Mouse (Mus musculus): ENCODE data around the gene Cd86. TPM values are rescaled to one million over a fixed set of nuclear protein-coding genes. Genes with fewer than 3 reads are reported as not detected.

Gene Cd86
- polyA plus RNA-seq, 1 experiment from 2014 or later: 0.68 TPM

GRCm38 (mm10) chr16:36631607-36632006 lies 34.3 kb downstream of the Cd86 start:
- Histone ChIP-seq H3K9ac (no peak overlapping the region), H3K4me1 (no peaks in the 10 kb centered on the region), H3K27me3 (no peaks in the 10 kb centered on the region), H3K4me2 (no peak overlapping the region), H3K27ac (no peak overlapping the region), H3K36me3 (replicated peaks) (no peaks in the 10 kb centered on the region), H3K9me3 (no peaks in the 10 kb centered on the region), H3K4me3 (replicated peaks) (no peak overlapping the region)
- ATAC-seq (ENCODE audit: low FRiP score): no peak
- 93% methylated on average over 5 of the region's 5 CpGs for WGBS

DNA sequence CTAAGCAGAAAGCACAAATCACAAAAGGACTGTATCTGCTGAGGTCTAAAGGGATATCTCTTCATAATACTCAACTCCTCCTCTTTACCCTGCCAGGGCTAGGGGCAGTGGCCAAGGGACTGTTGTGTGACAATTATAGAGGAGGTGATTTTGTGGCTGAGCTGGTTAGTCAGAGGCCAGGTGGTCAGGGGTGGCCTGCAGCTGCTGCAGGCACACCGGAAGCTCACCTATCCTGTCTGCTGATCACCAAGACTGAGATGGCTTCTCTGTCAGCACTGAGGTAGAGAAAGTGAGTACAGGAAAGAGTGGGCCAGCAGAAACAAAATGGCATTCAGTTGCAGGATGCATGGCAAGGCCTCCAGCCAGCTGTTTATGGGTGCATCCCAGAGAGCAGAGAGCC lies 38.1 kb downstream of the Cd86 start:
- ATAC-seq (ENCODE audit: low FRiP score): no peak
- Histone ChIP-seq H3K4me2 (no peak overlapping the region), H3K9me3 (no peaks in the 10 kb centered on the region), H3K4me1 (no peaks in the 10 kb centered on the region), H3K27ac (no peak overlapping the region), H3K9ac (no peak overlapping the region), H3K27me3 (no peaks in the 10 kb centered on the region), H3K36me3 (replicated peaks) (no peaks in the 10 kb centered on the region), H3K4me3 (replicated peaks) (no peak overlapping the region)
- 94% methylated on average over 1 of the region's 1 CpGs for WGBS

- WGBS: 85% methylated on average over 5 of the region's 5 CpGs
- no peaks in the 10 kb centered on the region for H3K9me3 ChIP-seq
- H3K4me3 ChIP-seq (replicated peaks): no peak overlapping the region
- no peak overlapping the region for H3K9ac ChIP-seq
- no peak overlapping the region for H3K27ac ChIP-seq
- no peaks in the 10 kb centered on the region for H3K27me3 ChIP-seq
- no peak overlapping the region for H3K4me2 ChIP-seq
- no peaks in the 10 kb centered on the region for H3K4me1 ChIP-seq
- no peak for ATAC-seq (ENCODE audit: low FRiP score)
- no peaks in the 10 kb centered on the region for H3K36me3 ChIP-seq (replicated peaks)
These were observed 39.2 kb downstream of the Cd86 start for GRCm38 (mm10) chr16:36626567-36627197.

GRCm38 (mm10) chr16:36625909-36626308 lies 40.0 kb downstream of the Cd86 start:
- Histone ChIP-seq H3K4me3 (replicated peaks) (no peak overlapping the region), H3K4me1 (no peaks in the 10 kb centered on the region)
- no peak for ATAC-seq (ENCODE audit: low FRiP score)

GRCm38 (mm10) chr16:36622320-36622719 lies 43.6 kb downstream of the Cd86 start:
- Histone ChIP-seq H3K4me1 (no peaks in the 10 kb centered on the region), H3K4me3 (replicated peaks) (no peak overlapping the region), H3K9me3 (no peaks in the 10 kb centered on the region), H3K36me3 (replicated peaks) (no peaks in the 10 kb centered on the region), H3K4me2 (no peak overlapping the region), H3K27ac (no peak overlapping the region), H3K27me3 (no peaks in the 10 kb centered on the region), H3K9ac (no peak overlapping the region)
- ATAC-seq (ENCODE audit: low FRiP score): no peak
- 80% methylated on average over 3 of the region's 3 CpGs for WGBS

More at GRCm38 (mm10) chr16:36625909-36626308, 40.0 kb downstream of the Cd86 start:
- H3K9me3 ChIP-seq: no peaks in the 10 kb centered on the region
- WGBS: 100% methylated on average over 1 of the region's 1 CpGs
- H3K36me3 ChIP-seq (replicated peaks): no peaks in the 10 kb centered on the region
- H3K9ac ChIP-seq: no peak overlapping the region
- H3K4me2 ChIP-seq: no peak overlapping the region
- H3K27ac ChIP-seq: no peak overlapping the region
- no peaks in the 10 kb centered on the region for H3K27me3 ChIP-seq

GRCm38 (mm10) chr16:36621108-36621507 lies 44.8 kb downstream of the Cd86 start:
- no peak overlapping the region for H3K27ac ChIP-seq
- H3K36me3 ChIP-seq (replicated peaks): no peaks in the 10 kb centered on the region
- H3K9ac ChIP-seq: no peak overlapping the region
- H3K27me3 ChIP-seq: no peaks in the 10 kb centered on the region
- no peak overlapping the region for H3K4me2 ChIP-seq
- no peak overlapping the region for H3K4me3 ChIP-seq (replicated peaks)
- no peaks in the 10 kb centered on the region for H3K9me3 ChIP-seq
- 90% methylated on average over 3 of the region's 3 CpGs for WGBS
- H3K4me1 ChIP-seq: no peaks in the 10 kb centered on the region
- no peak for ATAC-seq (ENCODE audit: low FRiP score)

DNA sequence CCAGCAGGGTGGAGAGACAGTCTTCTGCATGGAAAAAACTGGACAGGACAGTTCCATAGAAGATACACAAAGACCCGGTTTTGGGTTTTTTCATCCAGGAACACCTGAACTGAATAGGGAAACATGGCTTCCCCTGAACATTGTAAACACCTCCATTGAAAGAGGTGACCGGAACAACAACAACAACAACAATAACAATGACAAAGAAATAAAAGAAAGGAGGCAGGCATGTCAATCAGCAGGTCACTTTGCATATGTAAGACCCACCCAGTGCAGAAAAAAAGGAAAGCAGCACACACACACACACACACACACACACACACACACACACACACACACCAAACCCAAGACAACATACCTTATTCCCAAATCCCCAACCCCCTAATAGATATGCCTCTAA lies 52.2 kb downstream of the Cd86 start:
- Histone ChIP-seq H3K36me3 (replicated peaks) (no peaks in the 10 kb centered on the region), H3K4me3 (replicated peaks) (no peak overlapping the region), H3K27me3 (no peaks in the 10 kb centered on the region), H3K27ac (no peak overlapping the region), H3K9ac (no peak overlapping the region), H3K4me1 (no peaks in the 10 kb centered on the region), H3K4me2 (no peak overlapping the region), H3K9me3 (no peaks in the 10 kb centered on the region)
- no peak for ATAC-seq (ENCODE audit: low FRiP score)
- WGBS: 72% methylated on average over 2 of the region's 2 CpGs

DNA sequence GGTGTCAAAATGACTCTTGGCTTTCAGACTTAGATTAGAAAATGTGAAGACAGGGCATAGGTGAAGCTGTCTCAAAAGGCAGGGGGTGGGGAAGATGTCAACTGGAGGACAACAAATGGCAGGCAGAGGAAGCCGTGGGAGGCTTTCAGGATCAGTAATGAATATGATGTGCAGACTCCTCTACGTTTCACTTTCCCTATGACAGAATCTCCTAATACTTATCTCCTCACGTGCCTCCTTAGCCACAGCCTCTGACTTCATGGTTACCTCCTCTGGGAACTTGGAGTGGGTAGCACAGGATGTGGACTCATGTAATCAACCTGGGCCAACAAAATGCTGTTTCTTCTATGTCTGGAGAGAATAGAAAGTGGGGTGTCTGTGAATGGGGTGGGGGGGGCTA lies 63.2 kb downstream of the Cd86 start:
- H3K36me3 ChIP-seq (replicated peaks): no peaks in the 10 kb centered on the region
- H3K27ac ChIP-seq: no peak overlapping the region
- WGBS: 83% methylated on average over 3 of the region's 3 CpGs
- no peaks in the 10 kb centered on the region for H3K4me1 ChIP-seq
- H3K9me3 ChIP-seq: no peaks in the 10 kb centered on the region
- no peak overlapping the region for H3K4me3 ChIP-seq (replicated peaks)
- no peak for ATAC-seq (ENCODE audit: low FRiP score)
- no peak overlapping the region for H3K9ac ChIP-seq
- no peak overlapping the region for H3K4me2 ChIP-seq
- no peaks in the 10 kb centered on the region for H3K27me3 ChIP-seq

GRCm38 (mm10) chr16:36598265-36598664 lies 67.6 kb downstream of the Cd86 start:
- H3K9me3 ChIP-seq: no peaks in the 10 kb centered on the region
- H3K4me3 ChIP-seq (replicated peaks): no peak overlapping the region
- H3K27ac ChIP-seq: no peak overlapping the region
- no peaks in the 10 kb centered on the region for H3K36me3 ChIP-seq (replicated peaks)
- H3K4me2 ChIP-seq: no peak overlapping the region
- H3K9ac ChIP-seq: no peak overlapping the region
- 81% methylated on average over 4 of the region's 4 CpGs for WGBS
- H3K27me3 ChIP-seq: no peaks in the 10 kb centered on the region
- no peaks in the 10 kb centered on the region for H3K4me1 ChIP-seq
- no peak for ATAC-seq (ENCODE audit: low FRiP score)

DNA sequence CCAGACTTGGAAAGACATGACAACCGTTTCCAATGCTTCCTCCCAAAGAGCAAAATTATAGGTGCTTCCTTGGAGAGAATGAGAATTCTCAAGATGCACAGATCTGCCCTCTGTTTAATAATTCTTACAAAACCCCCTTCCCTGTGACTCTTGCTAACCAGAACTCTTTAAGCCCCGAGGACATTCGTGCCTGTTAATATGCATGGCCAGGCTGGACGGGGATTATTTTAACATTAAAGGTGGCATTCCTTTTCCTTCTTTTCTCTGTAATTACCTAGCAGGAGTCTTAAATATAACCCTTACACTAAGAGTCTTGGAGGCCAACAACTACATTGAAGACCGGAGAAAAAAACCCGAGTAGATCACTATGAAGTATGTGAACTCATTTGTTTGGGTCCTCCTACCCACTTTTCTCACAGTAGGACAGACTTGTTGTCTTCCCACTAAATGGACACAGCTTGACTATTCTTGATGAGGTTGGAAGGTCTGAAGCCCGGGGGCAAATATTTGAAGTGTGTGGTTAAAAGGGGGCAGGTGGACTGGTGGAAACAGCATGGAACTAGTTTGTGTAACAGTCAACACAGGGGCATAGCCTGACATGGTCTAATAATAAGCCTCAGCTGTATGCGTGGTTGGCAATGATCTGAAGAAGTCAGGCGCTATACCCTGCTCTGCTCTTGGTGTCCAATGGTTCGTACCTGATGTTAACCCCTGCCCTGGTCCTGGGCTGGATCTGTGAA lies 69.0 kb downstream of the Cd86 start:
- no peaks in the 10 kb centered on the region for H3K4me1 ChIP-seq
- H3K4me2 ChIP-seq: no peak overlapping the region
- ATAC-seq (ENCODE audit: low FRiP score): no peak
- H3K4me3 ChIP-seq (replicated peaks): no peak overlapping the region
- no peaks in the 10 kb centered on the region for H3K36me3 ChIP-seq (replicated peaks)
- H3K27me3 ChIP-seq: no peaks in the 10 kb centered on the region
- 88% methylated on average over 10 of the region's 10 CpGs for WGBS
- no peak overlapping the region for H3K9ac ChIP-seq
- H3K27ac ChIP-seq: no peak overlapping the region
- H3K9me3 ChIP-seq: no peaks in the 10 kb centered on the region

GRCm38 (mm10) chr16:36589898-36590297 lies 76.0 kb downstream of the Cd86 start:
- H3K36me3 ChIP-seq (replicated peaks): no peaks in the 10 kb centered on the region

DNA sequence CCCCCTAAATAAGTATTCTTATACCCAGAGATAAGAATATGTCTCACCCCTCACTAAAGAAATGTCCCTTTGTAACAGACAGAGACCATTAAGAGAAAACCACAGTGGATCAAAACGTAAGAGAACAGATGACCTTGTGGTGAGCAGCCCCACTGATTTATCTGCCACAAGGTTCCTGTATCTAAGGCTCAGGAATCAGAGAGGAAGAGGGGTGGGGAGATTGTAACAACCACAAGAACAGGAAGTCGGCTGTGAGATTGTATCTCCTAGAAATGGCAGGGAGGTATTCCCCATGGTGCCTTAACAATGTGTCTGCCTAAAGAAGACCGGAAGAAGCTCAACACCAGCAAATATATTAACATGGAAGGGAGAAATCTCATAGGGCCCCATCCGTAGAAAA lies 77.9 kb downstream of the Cd86 start:
- Histone ChIP-seq H3K4me2 (no peak overlapping the region), H3K4me1 (no peaks in the 10 kb centered on the region), H3K27me3 (no peaks in the 10 kb centered on the region), H3K27ac (no peak overlapping the region), H3K9me3 (no peaks in the 10 kb centered on the region), H3K4me3 (replicated peaks) (no peak overlapping the region), H3K36me3 (replicated peaks) (no peaks in the 10 kb centered on the region), H3K9ac (no peak overlapping the region)
- 77% methylated on average over 4 of the region's 4 CpGs for WGBS
- ATAC-seq (ENCODE audit: low FRiP score): no peak

More at GRCm38 (mm10) chr16:36589898-36590297, 76.0 kb downstream of the Cd86 start:
- no peak overlapping the region for H3K27ac ChIP-seq
- H3K9me3 ChIP-seq: no peaks in the 10 kb centered on the region
- no peak overlapping the region for H3K4me2 ChIP-seq
- WGBS: 81% methylated on average over 1 of the region's 1 CpGs
- no peaks in the 10 kb centered on the region for H3K4me1 ChIP-seq
- H3K9ac ChIP-seq: no peak overlapping the region
- no peak for ATAC-seq (ENCODE audit: low FRiP score)
- H3K27me3 ChIP-seq: no peaks in the 10 kb centered on the region
- no peak overlapping the region for H3K4me3 ChIP-seq (replicated peaks)

GRCm38 (mm10) chr16:36582073-36582472 lies 83.8 kb downstream of the Cd86 start:
- H3K27ac ChIP-seq: no peak overlapping the region
- H3K9me3 ChIP-seq: no peaks in the 10 kb centered on the region
- H3K4me2 ChIP-seq: no peak overlapping the region
- no peak overlapping the region for H3K9ac ChIP-seq
- H3K36me3 ChIP-seq (replicated peaks): no peaks in the 10 kb centered on the region
- no peaks in the 10 kb centered on the region for H3K4me1 ChIP-seq
- no peak overlapping the region for H3K4me3 ChIP-seq (replicated peaks)
- 39% methylated on average over 3 of the region's 3 CpGs for WGBS
- H3K27me3 ChIP-seq: no peaks in the 10 kb centered on the region
- no peak for ATAC-seq (ENCODE audit: low FRiP score)
